Mouse (Mus musculus) layer of hippocampus, adult 2 months (tissue): ENCODE results near the gene Sectm1b. TPM values are rescaled to one million over a fixed set of nuclear protein-coding genes. Genes with fewer than 3 reads are reported as not detected.

Experiments used
- DNase-seq, 2 experiments: peaks; one replicate each; pipeline ENCODE4 v3.0.0; 2022; ENCODE audit warnings: low spot score in 2 of 2
- H3K27ac ChIP-seq: fragments of 200-600 bp; 2 replicates; pipeline ENCODE4 v1.8.1; 2022
- H3K4me3 ChIP-seq: fragments of 200-600 bp; 2 replicates; pipeline ENCODE4 v1.8.1; 2022; ENCODE audit warnings: mild to moderate bottlenecking
- CTCF ChIP-seq: fragments of 200-600 bp; conservative IDR thresholded peaks from 2 replicates; pipeline ENCODE4 v1.8.1; 2022; ENCODE audit warnings: antibody characterized with exemption, mild to moderate bottlenecking, moderate library complexity
- total RNA-seq, 2 experiments: library from RNA; stranded (reverse); gene quantifications; 2 replicates each; pipeline ENCODE4 v1.2.3; 2021

Gene Sectm1b
- total RNA-seq, 2 experiments from 2014 or later = not detected

DNA sequence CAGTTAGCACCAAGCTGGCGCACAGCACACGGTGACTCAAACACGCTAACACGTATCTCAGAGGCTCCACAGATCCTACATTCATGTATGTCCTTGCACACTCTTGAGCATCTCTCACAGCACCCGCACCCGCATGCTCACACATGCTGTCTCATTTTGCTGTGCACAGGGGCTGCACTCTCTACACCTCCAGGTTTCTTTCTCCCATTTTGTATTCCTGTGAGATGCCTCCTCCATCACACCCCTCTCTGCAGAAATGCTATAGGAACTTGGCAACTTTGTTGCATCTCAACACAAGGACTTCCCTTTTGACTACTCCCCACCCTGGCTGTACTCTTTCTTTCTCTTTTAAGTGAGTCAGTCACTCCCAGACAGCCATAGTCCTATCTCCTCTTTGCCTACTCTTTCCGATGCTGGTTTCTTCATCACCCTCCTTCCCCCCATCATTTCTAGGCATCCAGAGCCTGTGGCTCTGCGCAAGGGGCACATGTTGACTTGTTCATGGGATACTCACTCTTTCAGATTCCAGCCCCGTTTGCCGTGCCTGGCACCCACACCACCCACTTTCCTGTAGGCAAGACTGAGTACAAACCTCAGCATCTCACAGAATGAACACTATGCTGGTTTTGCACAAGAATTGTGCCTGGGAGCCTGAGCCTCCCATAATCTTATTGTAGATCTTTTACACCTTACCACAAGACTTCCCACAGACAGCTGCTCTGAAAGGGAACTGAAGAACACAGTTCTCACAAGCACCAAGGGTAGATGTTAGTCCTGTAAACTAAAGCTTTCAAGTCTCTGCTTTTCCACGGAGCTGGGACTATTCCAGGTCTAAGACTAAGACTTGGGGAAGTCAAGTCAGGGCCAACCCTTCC is 24.8 kb downstream of the Sectm1b start:
- DNase-seq = no peak
- TF ChIP-seq CTCF = no peak
- H3K4me3 ChIP-seq = no peak overlapping the region
- H3K27ac ChIP-seq = no peak overlapping the region

DNA sequence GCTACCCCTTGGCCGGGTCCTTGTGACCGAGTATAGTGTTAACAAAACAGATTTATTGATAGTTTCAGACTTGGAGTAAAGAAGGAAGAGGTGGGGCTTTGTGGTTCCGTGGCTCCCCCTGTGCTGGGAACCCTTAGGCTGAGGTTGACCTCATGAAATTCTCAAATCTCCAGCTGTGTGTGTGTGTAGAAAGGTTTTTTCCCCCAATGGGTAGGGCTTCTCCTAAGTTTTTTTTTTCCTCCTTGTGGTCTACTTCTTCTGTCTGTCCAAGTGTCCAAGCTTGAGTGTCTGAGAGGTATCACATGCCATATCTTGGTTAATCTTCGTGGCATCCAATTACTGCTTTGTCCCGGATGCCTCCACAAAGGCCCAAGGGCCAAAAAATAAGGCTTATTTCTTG is 30.3 kb downstream of the Sectm1b start:
- TF ChIP-seq CTCF = no peak
- Histone ChIP-seq H3K27ac (no peak overlapping the region), H3K4me3 (no peak overlapping the region)
- no peak for DNase-seq

DNA sequence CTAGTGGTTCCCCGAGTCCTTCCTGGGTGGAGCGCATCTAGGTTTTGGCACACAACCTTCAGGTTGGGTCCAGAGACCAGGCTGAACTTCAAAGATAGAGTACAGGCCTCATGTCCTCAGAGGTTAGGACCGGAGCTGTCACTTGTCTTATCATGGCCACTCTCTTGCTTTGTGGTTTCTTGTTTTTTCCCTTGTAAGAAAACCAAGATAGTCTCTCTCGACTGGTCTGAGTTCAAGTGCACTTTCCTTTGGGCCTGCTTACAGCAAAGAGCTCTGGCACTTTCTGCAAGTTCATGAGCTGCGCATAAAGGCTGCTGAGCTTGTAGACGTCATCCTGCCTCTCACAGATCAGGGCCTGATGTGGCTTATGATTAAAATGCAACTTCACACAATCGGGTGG is 36.1 kb downstream of the Sectm1b start:
- TF ChIP-seq CTCF = no peak
- no peak overlapping the region for H3K27ac ChIP-seq
- no peak for DNase-seq
- H3K4me3 ChIP-seq = no peak overlapping the region

DNA sequence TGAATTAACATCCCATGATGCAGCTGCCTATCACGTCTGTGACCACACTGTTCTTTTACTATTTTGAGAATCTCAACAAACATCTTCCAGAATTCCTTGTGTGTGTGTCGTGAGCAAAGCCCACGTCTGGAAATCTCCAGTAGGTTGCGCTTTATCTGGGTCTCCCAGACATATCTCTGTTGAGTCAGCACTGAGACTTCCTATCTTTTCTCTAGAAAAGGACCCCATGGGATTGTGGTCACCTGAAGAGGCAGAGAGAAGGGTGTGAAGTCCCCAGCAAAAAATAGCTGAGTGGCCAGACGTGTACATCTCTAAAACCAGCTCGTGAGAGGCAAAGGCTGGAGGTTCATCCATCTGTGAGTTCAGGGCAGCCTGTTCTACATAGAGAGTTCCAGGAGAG is 39.2 kb downstream of the Sectm1b start:
- DNase-seq = no peak
- no peak overlapping the region for H3K4me3 ChIP-seq
- no peak for TF ChIP-seq CTCF
- no peak overlapping the region for H3K27ac ChIP-seq

DNA sequence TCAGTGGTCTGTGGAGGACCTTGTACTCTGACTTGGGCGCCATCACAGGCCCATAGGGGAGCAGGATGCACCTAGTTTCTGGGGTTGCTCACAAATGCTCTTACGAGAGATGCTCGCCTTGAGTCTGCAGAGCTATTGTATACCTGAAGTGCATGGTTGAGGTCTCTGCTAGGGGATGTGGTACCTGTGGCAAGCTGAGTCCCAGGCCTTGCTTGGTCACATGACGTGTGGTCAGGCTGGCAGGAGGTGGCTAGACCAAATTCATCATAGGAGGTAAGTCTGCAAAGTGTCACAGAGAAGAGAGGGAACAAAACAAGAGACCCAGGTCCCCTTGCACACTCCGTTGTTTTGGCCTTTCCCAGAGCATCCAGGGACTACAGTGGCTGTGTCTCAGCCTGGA is 43.9 kb downstream of the Sectm1b start:
- Histone ChIP-seq H3K27ac (no peak overlapping the region), H3K4me3 (no peak overlapping the region)
- no peak for TF ChIP-seq CTCF
- DNase-seq = no peak

DNA sequence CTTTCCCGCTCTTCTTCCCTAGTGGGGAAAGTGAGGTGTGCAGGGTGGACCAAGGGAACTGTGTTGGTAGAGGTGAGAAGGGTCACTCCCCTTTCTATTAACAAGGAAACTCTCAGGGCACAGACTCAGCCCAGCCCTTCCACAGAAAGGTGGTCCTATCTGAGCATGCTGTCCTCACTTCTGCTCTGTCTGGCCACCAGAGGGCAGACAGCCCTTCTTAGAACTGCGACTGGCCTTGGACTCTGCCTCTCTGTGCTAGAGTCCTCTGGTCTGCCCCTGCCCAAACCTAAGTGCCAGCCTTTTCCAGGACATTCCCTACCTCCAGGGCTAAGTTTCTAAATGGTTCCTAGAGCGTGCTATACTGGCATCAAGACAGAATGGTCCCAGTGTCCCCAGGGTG is 45.7 kb downstream of the Sectm1b start:
- TF ChIP-seq CTCF = peak; percentile 89

DNA sequence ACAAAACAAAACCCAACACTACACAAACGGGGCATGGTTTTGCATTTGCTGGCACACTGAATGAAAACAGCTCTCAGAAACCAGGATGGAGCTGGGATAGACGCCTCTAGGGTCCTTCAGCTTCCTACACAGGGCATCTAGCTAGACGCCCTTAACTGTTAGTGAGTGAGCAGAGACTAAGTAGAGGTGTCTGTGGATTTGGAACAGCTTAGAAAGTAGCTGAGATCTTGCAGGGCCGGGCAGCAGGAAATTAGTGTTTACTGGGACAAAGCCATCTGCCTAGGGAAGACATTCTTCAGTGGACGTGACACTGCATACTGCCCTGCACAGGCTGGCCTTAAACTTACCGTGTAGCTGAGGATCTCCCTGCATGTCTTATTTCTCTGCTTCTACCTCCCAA is 47.9 kb downstream of the Sectm1b start:
- DNase-seq = no peak
- no peak for TF ChIP-seq CTCF
- H3K4me3 ChIP-seq = no peak overlapping the region
- no peak overlapping the region for H3K27ac ChIP-seq

More for the DNA sequence above, 45.7 kb downstream of the Sectm1b start:
- Histone ChIP-seq H3K27ac (no peak overlapping the region), H3K4me3 (no peak overlapping the region)
- peak in 1 of 2 experiments; percentile 37 for DNase-seq

DNA sequence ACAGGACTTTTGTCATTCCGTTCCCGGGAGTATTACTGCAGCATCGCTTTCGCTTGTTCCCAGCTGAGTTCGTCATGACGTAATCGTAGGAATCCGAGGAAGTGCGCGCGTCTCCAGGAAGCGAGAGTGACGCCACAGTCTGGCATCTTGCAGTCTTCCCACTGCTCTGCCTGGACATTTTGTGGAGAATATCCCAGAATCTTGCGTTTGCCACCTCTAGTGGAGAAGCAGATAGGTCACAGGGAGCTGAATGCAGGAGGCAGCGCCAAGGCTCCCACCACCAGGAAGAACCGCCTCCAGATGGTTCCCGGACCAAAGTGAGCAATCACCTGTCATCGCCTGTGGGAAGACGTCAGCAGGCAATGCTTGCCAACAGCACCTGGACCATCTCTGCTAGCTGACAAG is 48.5 kb downstream of the Sectm1b start:
- H3K27ac ChIP-seq = peak overlapping the region; percentile 12; the same call in 1 of the 2 replicates
- H3K4me3 ChIP-seq = peak overlapping the region; percentile 35; the same call in 1 of the 2 replicates
- peak; percentile 23 to 37 for DNase-seq
- TF ChIP-seq CTCF = peak; percentile 22; the same call in 1 of the 2 replicates

DNA sequence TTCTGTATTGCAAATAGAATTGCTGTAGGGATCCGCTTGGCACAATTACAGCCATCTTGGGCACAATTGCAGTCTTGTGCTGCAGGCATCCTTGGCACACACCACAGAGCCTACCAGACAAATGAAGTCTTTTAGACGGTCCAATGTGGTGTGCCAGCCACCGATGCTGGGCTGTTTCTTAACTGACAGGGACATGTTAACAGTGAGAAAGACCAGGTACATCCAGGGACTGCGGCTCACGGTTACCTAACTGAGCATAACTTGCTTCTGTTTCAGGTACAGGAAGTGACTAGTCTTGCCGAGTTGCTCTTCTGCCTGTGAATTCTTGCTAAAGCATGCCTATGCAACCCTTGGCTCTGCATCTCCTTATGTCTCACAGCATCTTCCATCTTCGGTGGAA is 49.7 kb downstream of the Sectm1b start:
- no peak for DNase-seq
- H3K4me3 ChIP-seq = no peak overlapping the region
- peak overlapping the region; percentile 11; the same call in 1 of the 2 replicates for H3K27ac ChIP-seq
- TF ChIP-seq CTCF = no peak

DNA sequence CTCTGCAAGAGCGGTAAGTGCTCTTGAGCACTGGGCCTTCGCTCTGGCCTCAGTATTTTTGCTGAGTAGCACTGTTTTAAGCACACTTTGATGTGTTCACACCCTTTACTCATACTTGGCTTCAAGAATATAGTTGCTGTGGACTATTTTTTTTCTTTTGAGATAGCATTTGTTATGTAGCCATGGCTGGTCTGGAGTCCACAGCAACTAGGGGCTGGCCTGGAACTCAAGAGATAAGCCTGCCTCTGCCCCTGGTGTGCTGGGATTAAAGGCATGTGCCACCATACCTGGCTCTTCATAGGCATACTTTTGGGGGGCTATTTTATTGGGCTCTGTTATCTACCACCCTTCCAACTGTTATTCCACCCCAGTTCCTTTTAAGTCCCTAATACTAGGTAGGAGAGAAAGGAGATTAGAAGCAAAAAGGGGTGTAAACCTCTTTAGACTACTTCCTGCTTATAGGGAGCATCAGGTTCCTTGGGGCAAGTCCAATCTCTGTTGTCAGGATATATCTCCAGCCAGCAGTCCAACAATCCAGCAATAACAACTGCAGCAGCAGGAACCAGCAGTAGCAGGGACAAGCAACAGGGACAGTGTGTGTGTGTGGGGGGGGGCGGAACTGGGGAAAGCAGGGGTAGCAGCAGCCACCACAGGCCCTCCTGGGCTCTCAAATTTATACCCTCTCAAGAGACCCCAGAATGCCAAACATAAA is 53.2 kb downstream of the Sectm1b start:
- DNase-seq = no peak
- Histone ChIP-seq H3K4me3 (no peak overlapping the region), H3K27ac (no peak overlapping the region)
- TF ChIP-seq CTCF = no peak

DNA sequence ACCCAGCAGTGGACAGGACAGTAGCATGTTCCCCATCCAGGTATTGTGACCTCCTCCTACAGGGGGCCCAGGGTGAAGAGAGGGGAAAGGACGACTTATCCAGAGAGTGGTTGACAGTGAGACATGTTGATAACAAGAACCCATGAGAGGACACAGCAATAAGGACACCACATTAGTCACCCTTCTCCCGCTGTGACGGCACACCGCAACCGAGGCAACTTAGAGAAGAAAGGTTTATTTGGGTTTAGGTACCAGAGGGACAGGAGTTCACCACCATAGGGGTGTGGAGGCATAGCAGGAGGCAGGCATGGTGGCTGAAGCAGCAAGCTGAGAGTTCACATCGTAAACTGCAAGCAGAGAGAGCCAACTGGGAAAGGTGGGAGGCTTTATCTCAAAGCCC is 57.2 kb downstream of the Sectm1b start:
- no peak for DNase-seq
- TF ChIP-seq CTCF = no peak
- H3K4me3 ChIP-seq = no peak overlapping the region
- no peak overlapping the region for H3K27ac ChIP-seq

DNA sequence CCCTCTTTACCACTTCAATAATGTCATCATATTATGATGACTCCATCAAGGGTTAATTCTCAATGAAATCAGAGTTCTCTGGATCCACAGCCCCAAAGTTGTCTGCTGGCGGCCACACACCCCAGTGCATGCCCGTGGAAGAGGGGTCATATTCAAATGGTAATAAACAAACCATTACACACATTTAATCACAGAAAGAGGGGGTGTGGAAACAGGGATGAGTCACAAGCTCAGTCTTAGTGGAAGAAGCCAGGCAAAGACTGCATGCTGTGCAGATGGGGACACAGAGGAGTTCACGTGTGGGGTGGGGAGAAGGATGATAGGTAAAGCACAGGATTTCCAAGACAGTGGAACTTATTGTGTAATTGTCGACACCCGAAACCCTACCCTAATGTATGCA is 59.1 kb downstream of the Sectm1b start:
- DNase-seq = no peak
- no peak overlapping the region for H3K27ac ChIP-seq
- no peak overlapping the region for H3K4me3 ChIP-seq
- no peak for TF ChIP-seq CTCF

Other genes with a start within 250 kb of the Sectm1b start
- gene Fasn, start 239.0 kb downstream of the Sectm1b start, total RNA-seq = 100 to 1,000 TPM; 184 to 185 TPM
- gene Ccdc57, start 130.7 kb downstream of the Sectm1b start, total RNA-seq = 1 to 10 TPM; 8.4 to 8.7 TPM
- 1 to 10 TPM; 1.6 to 1.9 TPM for gene Slc16a3, start 115.1 kb downstream of the Sectm1b start, total RNA-seq
- gene Csnk1d, start 72.2 kb downstream of the Sectm1b start, total RNA-seq = 100 to 1,000 TPM; 133 to 136 TPM
- gene Cd7, start 24.2 kb downstream of the Sectm1b start, total RNA-seq = not detected
- gene Sectm1a, start 17.7 kb upstream of the Sectm1b start, total RNA-seq = not detected
- gene Tex19.2, start 55.1 kb upstream of the Sectm1b start, total RNA-seq = not detected
- not detected for gene Tex19.1, start 82.6 kb upstream of the Sectm1b start, total RNA-seq
- under 1 TPM in 1 of 2 experiments, not detected in 1; 0.27 TPM for gene Uts2r, start 96.7 kb upstream of the Sectm1b start, total RNA-seq
- 10 to 100 TPM; 19.3 to 26.3 TPM for gene Hexdc, start 140.9 kb upstream of the Sectm1b start, total RNA-seq
- 1 to 10 TPM; 6.7 to 7.7 TPM for gene Ogfod3, start 141.1 kb upstream of the Sectm1b start, total RNA-seq
- 10 to 100 TPM; 20.5 to 21.4 TPM for gene Cybc1, start 165.8 kb upstream of the Sectm1b start, total RNA-seq
- 10 to 100 TPM; 42.4 to 48.1 TPM for gene Narf, start 173.7 kb upstream of the Sectm1b start, total RNA-seq
- gene Foxk2, start 196.4 kb upstream of the Sectm1b start, total RNA-seq = 10 to 100 TPM; 69.1 to 76.5 TPM